ENCODE assay signal across 8 mouse cellular contexts in the genomic region with DNA sequence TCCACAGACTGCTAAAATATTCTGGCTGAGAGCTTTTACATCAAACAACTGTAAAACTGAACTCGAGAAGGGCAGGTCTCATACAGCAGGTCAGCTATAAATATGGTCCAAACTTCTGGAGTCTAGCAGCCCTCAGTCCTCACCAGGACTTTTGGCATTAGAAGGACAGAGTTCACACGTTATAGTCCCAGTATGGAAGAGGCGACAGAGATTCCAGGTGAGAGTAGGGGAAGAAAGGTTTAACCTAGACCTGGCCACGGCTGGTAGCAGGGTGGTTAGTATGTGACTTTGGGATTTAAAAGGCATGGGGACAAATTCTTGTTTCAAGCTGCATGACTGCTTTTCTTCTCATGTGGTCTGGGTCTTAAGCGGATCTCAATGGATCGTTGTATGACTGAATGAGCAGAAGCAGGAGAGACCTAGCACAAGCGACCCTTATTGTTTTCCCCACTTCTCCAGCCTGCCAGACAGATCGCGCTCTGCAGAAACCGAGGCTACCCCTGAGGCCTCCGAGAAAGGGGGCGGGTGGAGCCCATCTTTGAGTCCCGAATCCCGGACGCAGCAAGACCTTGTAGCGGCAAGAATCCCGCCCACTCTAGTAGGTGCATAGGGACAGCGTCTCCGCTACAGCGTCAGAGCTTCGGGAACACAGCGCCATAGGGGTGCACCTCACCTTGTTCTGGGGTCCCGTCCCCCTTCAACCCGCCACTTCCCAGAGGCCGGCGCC. TPM values are rescaled to one million over a fixed set of nuclear protein-coding genes. Genes with fewer than 3 reads are reported as not detected.
A peak's percentile ranks its signal among the peaks of the same experiment; 100 is the strongest.
DNase-seq lines count a peak whose midpoint lies in the region; ATAC-seq and TF ChIP-seq lines count a peak whose summit lies in the region.

No protein-coding gene starts in this region.

- peaks cover 8% of the 10 kb centered on the region for H3K79me3 ChIP-seq in C2C12 (ENCODE audit: low read depth)

- peaks cover 5% of the 10 kb centered on the region for H3K36me3 ChIP-seq in C2C12 (ENCODE audit: control insufficient read depth, insufficient read depth)
- 0 out of 2 replicates have a peak, but pooled peaks cover 12% of the 10 kb centered on the region for H3K36me3 ChIP-seq in embryonic facial prominence, embryonic 15.5 days
- peaks cover 18% of the 10 kb centered on the region; the same call in 1 of the 2 replicates for H3K36me3 ChIP-seq in limb, embryonic 12.5 days
- peaks cover 8% of the 10 kb centered on the region for H3K36me3 ChIP-seq in stomach, embryonic 14.5 days (ENCODE audit: control insufficient read depth, insufficient read depth, low read length)

- peak overlapping the region; percentile 82 for H3ac ChIP-seq in C2C12 (ENCODE audit: control insufficient read depth, insufficient read length, low read depth)

- intact Hi-C loops in gastrocnemius, adult 2 months (cut with DNase I): no loop called here

- H3K9me3 ChIP-seq in embryonic facial prominence, embryonic 15.5 days (replicated peaks): no peaks in the 10 kb centered on the region
- H3K9me3 ChIP-seq in limb, embryonic 12.5 days: no peaks in the 10 kb centered on the region
- H3K9me3 ChIP-seq in stomach, embryonic 14.5 days (ENCODE audit: control insufficient read depth, low read depth, low read length): no peaks in the 10 kb centered on the region

- H3K9ac ChIP-seq in embryonic facial prominence, embryonic 15.5 days: peak overlapping the region; percentile 63
- peak overlapping the region; percentile 78 for H3K9ac ChIP-seq in limb, embryonic 12.5 days (replicated peaks)
- H3K9ac ChIP-seq in stomach, embryonic 14.5 days (replicated peaks; ENCODE audit: low read depth, low read length): peak overlapping the region; percentile 65

- peak overlapping the region; percentile 85 for H3K4me3 ChIP-seq in gastrocnemius, adult 2 months
- peak overlapping the region; percentile 78 for H3K4me3 ChIP-seq in C2C12 (ENCODE audit: insufficient read depth, poor library complexity, severe bottlenecking)
- peak overlapping the region; percentile 79 for H3K4me3 ChIP-seq in embryonic facial prominence, embryonic 15.5 days (replicated peaks)
- H3K4me3 ChIP-seq in limb, embryonic 12.5 days (replicated peaks): peak overlapping the region; percentile 73
- peak overlapping the region; percentile 69 for H3K4me3 ChIP-seq in stomach, embryonic 14.5 days (ENCODE audit: low read depth, low read length)

- H3K27ac ChIP-seq in gastrocnemius, adult 2 months: peak overlapping the region; percentile 95
- peak overlapping the region; percentile 89 for H3K27ac ChIP-seq in embryonic facial prominence, embryonic 15.5 days (replicated peaks)
- peak overlapping the region; percentile 89 for H3K27ac ChIP-seq in limb, embryonic 12.5 days
- peak overlapping the region; percentile 92 for H3K27ac ChIP-seq in stomach, embryonic 14.5 days (ENCODE audit: low read length)

- no peak for TF ChIP-seq CTCF in gastrocnemius, adult 2 months (IDR thresholded peaks at IDR 0.05)
- no peak for TF ChIP-seq CTCF in C2C12 (IDR thresholded peaks at IDR 0.05; ENCODE audit: control insufficient read depth, insufficient read depth, insufficient read length)

- under 1% methylated on average over 26 of the region's 26 CpGs for WGBS in embryonic facial prominence, embryonic 15.5 days
- WGBS in limb, embryonic 12.5 days: 1% methylated on average over 26 of the region's 26 CpGs
- WGBS in stomach, embryonic 14.5 days: 1% methylated on average over 26 of the region's 26 CpGs

- peaks cover 38% of the 10 kb centered on the region for H3K79me2 ChIP-seq in C2C12 (ENCODE audit: control insufficient read depth, insufficient read depth)

- H3K4me1 ChIP-seq in embryonic facial prominence, embryonic 15.5 days: peaks cover 56% of the 10 kb centered on the region
- H3K4me1 ChIP-seq in limb, embryonic 12.5 days (replicated peaks): peaks cover 44% of the 10 kb centered on the region
- peaks cover 35% of the 10 kb centered on the region for H3K4me1 ChIP-seq in stomach, embryonic 14.5 days (ENCODE audit: control insufficient read depth, insufficient read depth, low read length)

- peak overlapping the region; percentile 76 for H3K4me2 ChIP-seq in embryonic facial prominence, embryonic 15.5 days (replicated peaks)
- H3K4me2 ChIP-seq in limb, embryonic 12.5 days: peak overlapping the region; percentile 68
- peak overlapping the region; percentile 67 for H3K4me2 ChIP-seq in stomach, embryonic 14.5 days (replicated peaks; ENCODE audit: low read depth, low read length)

- H3K27me3 ChIP-seq in C2C12 (ENCODE audit: control insufficient read depth, insufficient read depth, insufficient read length): no peaks in the 10 kb centered on the region
- no peaks in the 10 kb centered on the region for H3K27me3 ChIP-seq in embryonic facial prominence, embryonic 15.5 days
- no peaks in the 10 kb centered on the region for H3K27me3 ChIP-seq in limb, embryonic 12.5 days
- no peaks in the 10 kb centered on the region for H3K27me3 ChIP-seq in stomach, embryonic 14.5 days (ENCODE audit: control insufficient read depth, insufficient read depth, low read length)

- DNase-seq in gastrocnemius, adult 2 months: no peak
- no peak for DNase-seq in gastrocnemius, postnatal 4 days (ENCODE audit: low spot score in 2 of 2)
- no peak for DNase-seq in embryo, embryonic 10.5 days (ENCODE audit: low spot score)
- DNase-seq in cerebellum, adult 11-12 months: no peak

- peak; percentile 66 for ATAC-seq in embryonic facial prominence, embryonic 15.5 days (ENCODE audit: insufficient number of reproducible peaks, low FRiP score, low TSS enrichment, low read depth)
- ATAC-seq in limb, embryonic 12.5 days (ENCODE audit: insufficient number of reproducible peaks, insufficient read depth, low FRiP score, low TSS enrichment, low read depth): peak; percentile 75
- peak; percentile 66 for ATAC-seq in stomach, embryonic 14.5 days (ENCODE audit: insufficient number of reproducible peaks, insufficient read depth, low FRiP score, low read depth)

TF ChIP-seq in C2C12, 6 proteins besides CTCF, POLR2A, EP300 and RAD21:
- TF ChIP-seq FOSL1 (IDR thresholded peaks at IDR 0.05; ENCODE audit: insufficient read depth, low read length, poor library complexity, severe bottlenecking): no peak
- TF ChIP-seq USF1 (IDR thresholded peaks at IDR 0.05; ENCODE audit: low read depth): no peak
- no peak for TF ChIP-seq MYOG (IDR thresholded peaks at IDR 0.05; ENCODE audit: control insufficient read depth, extremely low read depth, insufficient read length)
- no peak for TF ChIP-seq MAX (IDR thresholded peaks at IDR 0.05)
- TF ChIP-seq CEBPB (IDR thresholded peaks at IDR 0.05; ENCODE audit: low read depth): no peak
- no peak for TF ChIP-seq MYOD1 (IDR thresholded peaks at IDR 0.05; ENCODE audit: control insufficient read depth, insufficient read length, low read depth)

RNA-seq across cellular contexts. Expression of a gene that starts 0.4 kb away (rescaled TPM):
- 10 to 100 TPM; 21.7 to 32.8 TPM for total RNA-seq in gastrocnemius, adult 2 months (2021)
- total RNA-seq in gastrocnemius, postnatal 4 days (2021): 10 to 100 TPM; 34.0 to 41.1 TPM
- polyA plus RNA-seq in C2C12 (2012; fragmentation: generic; extraction: Trizol): 147 TPM
- 69.3 and 73.7 TPM in 2 replicates for polyA plus RNA-seq in embryonic facial prominence, embryonic 15.5 days (2015; fragmentation: Nextera tagmentation; extraction: Ambion mirVana)
- polyA plus RNA-seq in limb, embryonic 12.5 days (2016; fragmentation: Nextera tagmentation; extraction: Ambion mirVana): 75.9 and 80.4 TPM in 2 replicates
- 126 and 136 TPM in 2 replicates for polyA plus RNA-seq in stomach, embryonic 14.5 days (2014; fragmentation: Nextera tagmentation; extraction: Ambion mirVana)

RNA-seq across cellular contexts. Expression of a gene that starts 5.6 kb away (rescaled TPM):
- total RNA-seq in gastrocnemius, adult 2 months (2021): 10 to 100 TPM; 15.5 to 18.5 TPM
- total RNA-seq in gastrocnemius, postnatal 4 days (2021): 10 to 100 TPM; 27.8 to 31.3 TPM
- 55.7 TPM for polyA plus RNA-seq in C2C12 (2012; fragmentation: generic; extraction: Trizol)
- 87.6 and 89.4 TPM in 2 replicates for polyA plus RNA-seq in embryonic facial prominence, embryonic 15.5 days (2015; fragmentation: Nextera tagmentation; extraction: Ambion mirVana)
- 95.3 and 96.9 TPM in 2 replicates for polyA plus RNA-seq in limb, embryonic 12.5 days (2016; fragmentation: Nextera tagmentation; extraction: Ambion mirVana)
- polyA plus RNA-seq in stomach, embryonic 14.5 days (2014; fragmentation: Nextera tagmentation; extraction: Ambion mirVana): 73.5 and 79.8 TPM in 2 replicates

RNA-seq across cellular contexts. Expression of a gene that starts 5.9 kb away (rescaled TPM):
- under 1 TPM in 1 of 2 experiments, not detected in 1; 0.17 TPM for total RNA-seq in gastrocnemius, adult 2 months (2021)
- under 1 TPM; 0.34 to 0.44 TPM for total RNA-seq in gastrocnemius, postnatal 4 days (2021)
- 0.13 TPM for polyA plus RNA-seq in C2C12 (2012; fragmentation: generic; extraction: Trizol)
- 0.47 and 0.49 TPM in 2 replicates for polyA plus RNA-seq in embryonic facial prominence, embryonic 15.5 days (2015; fragmentation: Nextera tagmentation; extraction: Ambion mirVana)
- 0.73 and 0.93 TPM in 2 replicates for polyA plus RNA-seq in limb, embryonic 12.5 days (2016; fragmentation: Nextera tagmentation; extraction: Ambion mirVana)
- polyA plus RNA-seq in stomach, embryonic 14.5 days (2014; fragmentation: Nextera tagmentation; extraction: Ambion mirVana): 0.49 and 0.88 TPM in 2 replicates

RNA-seq across cellular contexts. Expression of a gene that starts 16.0 kb away (rescaled TPM):
- total RNA-seq in gastrocnemius, adult 2 months (2021): 1 to 10 TPM; 1.3 to 1.6 TPM
- total RNA-seq in gastrocnemius, postnatal 4 days (2021): 10 to 100 TPM in 1 of 2 experiments, 1 to 10 TPM in 1; 9.0 to 10.5 TPM
- 19.7 TPM for polyA plus RNA-seq in C2C12 (2012; fragmentation: generic; extraction: Trizol)
- polyA plus RNA-seq in embryonic facial prominence, embryonic 15.5 days (2015; fragmentation: Nextera tagmentation; extraction: Ambion mirVana): 12.2 and 15.7 TPM in 2 replicates
- polyA plus RNA-seq in limb, embryonic 12.5 days (2016; fragmentation: Nextera tagmentation; extraction: Ambion mirVana): 13.2 and 13.4 TPM in 2 replicates
- 18.7 and 21.2 TPM in 2 replicates for polyA plus RNA-seq in stomach, embryonic 14.5 days (2014; fragmentation: Nextera tagmentation; extraction: Ambion mirVana)

RNA-seq across cellular contexts. Expression of a gene that starts 39.4 kb away (rescaled TPM):
- not detected for total RNA-seq in gastrocnemius, adult 2 months (2021)
- total RNA-seq in gastrocnemius, postnatal 4 days (2021): 1 to 10 TPM; 1.1 to 1.7 TPM
- 0.25 TPM for polyA plus RNA-seq in C2C12 (2012; fragmentation: generic; extraction: Trizol)
- polyA plus RNA-seq in embryonic facial prominence, embryonic 15.5 days (2015; fragmentation: Nextera tagmentation; extraction: Ambion mirVana): 14.5 and 16.3 TPM in 2 replicates
- polyA plus RNA-seq in limb, embryonic 12.5 days (2016; fragmentation: Nextera tagmentation; extraction: Ambion mirVana): 1.1 and 1.5 TPM in 2 replicates
- 19.4 and 23.5 TPM in 2 replicates for polyA plus RNA-seq in stomach, embryonic 14.5 days (2014; fragmentation: Nextera tagmentation; extraction: Ambion mirVana)
